Mouse (Mus musculus): Measurements from ENCODE around the gene Supt20. TPM values are rescaled to one million over a fixed set of nuclear protein-coding genes. Genes with fewer than 3 reads are reported as not detected.

The Supt20 gene
- total and polyA plus RNA-seq, 3 experiments = 31.6 to 66.6 TPM; not detected in 1

DNA sequence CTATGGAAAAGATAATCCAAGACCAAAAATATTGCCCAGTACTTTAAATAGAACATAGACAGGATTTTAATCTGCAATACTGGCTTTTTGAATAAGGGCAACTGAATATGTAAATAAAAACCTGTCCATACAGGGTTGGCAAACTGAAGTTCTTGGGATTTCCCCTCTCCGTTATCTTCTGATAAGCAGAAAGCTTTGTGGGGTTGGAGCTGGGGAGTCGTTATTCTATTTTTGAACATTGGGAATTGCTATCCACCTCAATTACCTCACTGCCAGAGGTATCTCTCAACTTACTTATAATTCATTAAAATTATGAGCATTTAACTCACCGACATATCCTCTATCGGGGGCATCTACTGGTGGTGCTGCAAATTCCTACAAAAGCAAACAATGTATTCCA is 39.8 kb downstream of the Supt20 start:
- H3K4me3 ChIP-seq (ENCODE audit: control insufficient read depth in 1 of 2, insufficient read depth in 1 of 2, low read depth in 2 of 2, low read length in 2 of 2) = no peak overlapping the region
- TF ChIP-seq NELFE (IDR thresholded peaks at IDR 0.05; ENCODE audit: low read depth, low read length) (peak; percentile 18; the same call in 1 of the 2 replicates), USF2 (IDR thresholded peaks at IDR 0.05; ENCODE audit: borderline replicate concordance in 1 of 2, insufficient read depth in 1 of 2, low read depth in 1 of 2, low read length in 2 of 2) (no peak), JUND (IDR thresholded peaks at IDR 0.05; ENCODE audit: low read depth, low read length) (no peak), TAL1 (IDR thresholded peaks at IDR 0.05; ENCODE audit: low read length) (no peak), POLR2A (IDR thresholded peaks at IDR 0.05; ENCODE audit: control insufficient read depth in 1 of 2, insufficient read depth in 1 of 2, low read depth in 1 of 2, low read length in 2 of 2, poor library complexity in 1 of 2) (0 out of 4 replicates have a peak, but pooled peaks of 1 of the 2 experiments have one; percentile 2), RCOR1 (IDR thresholded peaks at IDR 0.05; ENCODE audit: low read depth, low read length) (peak; percentile 40; the same call in 1 of the 2 replicates), TCF12 (IDR thresholded peaks at IDR 0.05; ENCODE audit: low read depth, low read length) (peak; percentile 52), MYB (IDR thresholded peaks at IDR 0.05; ENCODE audit: low read depth, low read length) (0 out of 2 replicates have a peak, but pooled peaks have one; percentile 56), MXI1 (IDR thresholded peaks at IDR 0.05; ENCODE audit: low read depth, low read length) (0 out of 2 replicates have a peak, but pooled peaks have one; percentile 38), E2F4 (IDR thresholded peaks at IDR 0.05; ENCODE audit: borderline replicate concordance, low read depth, low read length) (no peak), POLR2AphosphoS5 (IDR thresholded peaks at IDR 0.05; ENCODE audit: borderline replicate concordance, low read depth, low read length) (no peak), TBP (IDR thresholded peaks at IDR 0.05; ENCODE audit: low read depth, low read length) (no peak), MYC (IDR thresholded peaks at IDR 0.05; ENCODE audit: low read depth, low read length) (no peak), MEF2A (IDR thresholded peaks at IDR 0.05; ENCODE audit: extremely low read depth, insufficient replicate concordance, low read depth, low read length, poor library complexity, severe bottlenecking) (peak; percentile 91; the same call in 1 of the 2 replicates), GATA1 (IDR thresholded peaks at IDR 0.05; ENCODE audit: low read depth, low read length) (no peak), ETS1 (IDR thresholded peaks at IDR 0.05; ENCODE audit: low read depth, low read length) (peak; percentile 70), EP300 (IDR thresholded peaks at IDR 0.05; ENCODE audit: low read depth in 1 of 2, low read length in 2 of 2) (peak; percentile 31 to 75; a peak in 2 of 4 replicates), NRF1 (IDR thresholded peaks at IDR 0.05; ENCODE audit: insufficient read depth, low read depth, low read length, poor library complexity, severe bottlenecking) (no peak), USF1 (IDR thresholded peaks at IDR 0.05; ENCODE audit: low read depth, low read length) (no peak)
- no peak for DNase-seq (ENCODE audit: low read depth, low spot score)
- H3K9ac ChIP-seq (ENCODE audit: control insufficient read depth, low read depth, low read length, poor library complexity, severe bottlenecking) = peak overlapping the region; percentile 25; the same call in 1 of the 2 replicates
- peaks cover 32 to 37% of the 10 kb centered on the region in 2 experiments for H3K36me3 ChIP-seq (ENCODE audit: control insufficient read depth in 1 of 2, insufficient read depth in 2 of 2, low read length in 2 of 2)
- H3K79me2 ChIP-seq (ENCODE audit: control insufficient read depth, insufficient read depth, low read length, poor library complexity) = peaks cover 32% of the 10 kb centered on the region
- H3K27me3 ChIP-seq (ENCODE audit: control insufficient read depth in 1 of 2, insufficient read depth in 2 of 2, low read length in 2 of 2) = no peaks in the 10 kb centered on the region
- H3K4me1 ChIP-seq (ENCODE audit: control insufficient read depth in 1 of 2, insufficient read depth in 2 of 2, low read length in 2 of 2) = peaks cover 11 to 14% of the 10 kb centered on the region in 2 experiments
- H3K27ac ChIP-seq (ENCODE audit: control insufficient read depth, low read depth, low read length) = peak overlapping the region; percentile 57
- H3K9me3 ChIP-seq (replicated peaks; ENCODE audit: insufficient read depth, low read length) = no peaks in the 10 kb centered on the region
